10 mouse cellular contexts compared by ENCODE assay signal in the genomic region with DNA sequence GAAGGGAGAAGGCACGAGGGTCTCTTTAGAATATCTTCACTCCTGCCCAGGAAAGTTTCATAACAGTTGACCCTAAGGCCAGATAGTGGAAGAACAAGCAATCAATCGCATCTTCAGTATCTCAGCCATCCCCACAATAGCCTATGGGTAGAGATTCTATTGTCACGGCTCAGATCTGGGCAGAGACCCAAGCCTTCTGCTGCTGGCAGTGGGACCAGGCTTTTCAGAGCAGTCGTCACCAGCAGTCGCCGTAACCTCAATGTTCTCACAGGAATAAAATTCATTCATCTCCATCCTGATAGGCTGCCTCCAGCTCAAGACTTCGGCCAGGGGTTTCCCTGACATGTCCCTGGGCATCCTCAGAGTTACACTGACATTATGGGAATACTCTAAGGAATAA.
DNase-seq lines count a peak whose midpoint lies in the region; ATAC-seq and TF ChIP-seq lines count a peak whose summit lies in the region.
"Had no signal": no experiment of that assay in that cellular context is flagged by ENCODE, and none has a peak within 500 bp of the region (broad histone marks: within the 10 kb centered on the region; RNA-seq: fewer than 3 reads in every experiment).

No protein-coding gene starts in this region.

- no peak overlapping the region for H3K9ac ChIP-seq in hindbrain, postnatal 0 days (replicated peaks; ENCODE audit: low read length)
- H3K9ac ChIP-seq in hindbrain, embryonic 11.5 days (ENCODE audit: low read depth, low read length): no peak overlapping the region

- WGBS in hindbrain, postnatal 0 days: 51% methylated on average over 7 of the region's 7 CpGs
- 92% methylated on average over 7 of the region's 7 CpGs for WGBS in hindbrain, embryonic 11.5 days

- no peak overlapping the region for H3K27ac ChIP-seq in hindbrain, postnatal 0 days
- H3K27ac ChIP-seq in hindbrain, embryonic 11.5 days (ENCODE audit: low read depth, low read length): no peak overlapping the region

- H3K36me3 ChIP-seq in hindbrain, postnatal 0 days (ENCODE audit: insufficient read depth, low read length): no peaks in the 10 kb centered on the region
- H3K36me3 ChIP-seq in hindbrain, embryonic 11.5 days (ENCODE audit: control insufficient read depth, insufficient read depth, low read length): no peaks in the 10 kb centered on the region

- DNase-seq in hindbrain, postnatal 0 days (ENCODE audit: low spot score): peak; percentile 71
- DNase-seq in hindbrain, embryonic 11.5 days (ENCODE audit: low spot score): no peak
- DNase-seq in cerebellum, postnatal 36 days: peak; percentile 92 to 93
- DNase-seq in left cerebral cortex, adult 11 months (ENCODE audit: low spot score): peak; percentile 25
- peak; percentile 58 for DNase-seq in telencephalon, adult 2 months (ENCODE audit: low read depth, low spot score)
- DNase-seq in kidney, postnatal 4 days: no peak
- DNase-seq in gastrocnemius, adult 8-10 months (ENCODE audit: low spot score in 2 of 2): no peak
- DNase-seq in urinary bladder, postnatal 36 days (ENCODE audit: low spot score in 2 of 2): no peak
- DNase-seq: heart, postnatal 10 days; kidney, adult 8-10 months had no signal

- no peak for TF ChIP-seq CTCF in hindbrain, postnatal 0 days (IDR thresholded peaks at IDR 0.05; ENCODE audit: low read depth)

- no peak for ATAC-seq in hindbrain, postnatal 0 days
- no peak for ATAC-seq in hindbrain, embryonic 11.5 days (ENCODE audit: low FRiP score)

- no peaks in the 10 kb centered on the region for H3K9me3 ChIP-seq in hindbrain, postnatal 0 days (ENCODE audit: low read length)
- no peaks in the 10 kb centered on the region for H3K9me3 ChIP-seq in hindbrain, embryonic 11.5 days (ENCODE audit: control insufficient read depth, low read length)

- no peaks in the 10 kb centered on the region for H3K4me1 ChIP-seq in hindbrain, postnatal 0 days (ENCODE audit: insufficient read depth, low read length)
- H3K4me1 ChIP-seq in hindbrain, embryonic 11.5 days (replicated peaks; ENCODE audit: control insufficient read depth, insufficient read depth, low read length): no peaks in the 10 kb centered on the region

- H3K4me2 ChIP-seq in hindbrain, postnatal 0 days (ENCODE audit: low read depth, low read length): no peak overlapping the region
- H3K4me2 ChIP-seq in hindbrain, embryonic 11.5 days (replicated peaks; ENCODE audit: low read depth, low read length): no peak overlapping the region

- no peaks in the 10 kb centered on the region for H3K27me3 ChIP-seq in hindbrain, postnatal 0 days (ENCODE audit: insufficient read depth, low read length)
- no peaks in the 10 kb centered on the region for H3K27me3 ChIP-seq in hindbrain, embryonic 11.5 days (ENCODE audit: control insufficient read depth, insufficient read depth, low read length)

- no peak overlapping the region for H3K4me3 ChIP-seq in hindbrain, postnatal 0 days (ENCODE audit: low read length)
- no peak overlapping the region for H3K4me3 ChIP-seq in hindbrain, embryonic 11.5 days (ENCODE audit: low read depth, low read length)

Comparison
In these comparisons a context has a peak if more than half of its experiments do, and no peak if none do; other contexts are left out.
1. DNase-seq: peak in hindbrain, postnatal 0 days (single experiment), cerebellum, postnatal 36 days (2 of 2), left cerebral cortex, adult 11 months (single experiment) and telencephalon, adult 2 months (single experiment); none in hindbrain, embryonic 11.5 days (single experiment), kidney, postnatal 4 days (0 of 2), gastrocnemius, adult 8-10 months (0 of 2) and urinary bladder, postnatal 36 days (0 of 2).